Mouse (Mus musculus) hindbrain, embryonic 13.5 days (tissue): Measurements from ENCODE around the gene AC131692.1. TPM values are rescaled to one million over a fixed set of nuclear protein-coding genes. Genes with fewer than 3 reads are reported as not detected.
A peak's percentile ranks its signal among the peaks of the same experiment; 100 is the strongest.
"Not testable (repeated sequence)": the region's sequence is repeated elsewhere in the genome, so short reads cannot be mapped to it uniquely, and the experiment has no call there.

Source experiments
- ATAC-seq: fragments of 200-750 bp; cut with Nextera tagmentation; 2 replicates; pipeline ENCODE4 v1.8.0; 2017; ENCODE audit warnings: moderate TSS enrichment; ENCODE audit not compliant: low FRiP score
- H3K27ac ChIP-seq: fragments of 300-500 bp; sonication (generic); 2 replicates; pipeline ENCODE4 v1.5.1; 2015; ENCODE audit warnings: inconsistent platforms, mild to moderate bottlenecking, moderate library complexity
- H3K27me3 ChIP-seq: fragments of 300-500 bp; sonication (generic); 2 replicates; pipeline ENCODE4 v1.6.1; 2015; ENCODE audit warnings: mild to moderate bottlenecking, inconsistent platforms
- H3K36me3 ChIP-seq: fragments of 300-500 bp; sonication (generic); 2 replicates; pipeline ENCODE4 v1.6.1; 2015; ENCODE audit warnings: mild to moderate bottlenecking, inconsistent platforms
- H3K4me1 ChIP-seq: fragments of 300-500 bp; sonication (generic); replicated peaks from 2 replicates; pipeline ENCODE4 v1.6.1; 2015; ENCODE audit warnings: inconsistent platforms
- H3K4me2 ChIP-seq: fragments of 300-500 bp; sonication (generic); 2 replicates; pipeline ENCODE4 v1.6.1; 2015; ENCODE audit warnings: inconsistent platforms, mild to moderate bottlenecking, moderate library complexity
- H3K4me3 ChIP-seq: fragments of 300-500 bp; sonication (generic); 2 replicates; pipeline ENCODE4 v1.5.1; 2015; ENCODE audit warnings: mild to moderate bottlenecking, inconsistent platforms
- H3K9ac ChIP-seq: fragments of 300-500 bp; sonication (generic); 2 replicates; pipeline ENCODE4 v1.6.1; 2015; ENCODE audit warnings: mild to moderate bottlenecking, inconsistent platforms
- H3K9me3 ChIP-seq: fragments of 300-500 bp; sonication (generic); 2 replicates; pipeline ENCODE4 v1.6.1; 2016; ENCODE audit warnings: inconsistent platforms
- WGBS: fragments of 180-500 bp; shearing (Covaris S2); methylation state at CpG from one replicate; pipeline ENCODE4 v1.1.7; 2015; 5-methylcytosine and 5-hydroxymethylcytosine counted together
- polyA plus RNA-seq: library from polyadenylated mRNA; unstranded; fragments of >200 nt; fragmentation: Nextera tagmentation; extraction: Ambion mirVana; gene quantifications from 2 replicates; pipeline ENCODE4 v1.2.1, GENCODE M21; 2015

AC131692.1 gene
- polyA plus RNA-seq, 1 experiment from 2014 or later, result not detected

DNA sequence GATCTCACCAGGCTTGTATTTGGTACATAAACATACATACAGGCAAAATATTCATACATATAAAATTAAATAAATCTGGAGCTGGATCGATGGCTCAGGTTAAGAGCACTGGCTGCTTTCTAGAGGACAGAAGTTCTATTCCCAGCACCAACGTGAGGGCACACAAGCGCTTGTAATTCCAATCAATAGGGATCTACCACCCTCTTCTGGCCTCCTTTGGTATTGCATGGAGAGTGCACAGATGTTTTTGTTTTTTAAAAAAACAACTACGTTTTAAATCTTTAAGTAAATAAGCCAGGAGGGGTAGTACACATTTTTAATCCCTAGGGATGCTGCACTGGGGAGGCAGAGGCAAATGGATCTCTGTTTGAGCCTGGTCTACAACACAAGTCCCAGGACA lies 32.1 kb downstream of the AC131692.1 start:
- Histone ChIP-seq H3K36me3 (peaks cover 13% of the 10 kb centered on the region), H3K4me2 (no peak overlapping the region), H3K4me1 (peaks cover 12% of the 10 kb centered on the region), H3K9ac (no peak overlapping the region), H3K27me3 (no peaks in the 10 kb centered on the region), H3K4me3 (no peak overlapping the region), H3K27ac (no peak overlapping the region), H3K9me3 (no peaks in the 10 kb centered on the region)
- WGBS, result 23% methylated on average over 4 of the region's 4 CpGs
- ATAC-seq, result no peak

DNA sequence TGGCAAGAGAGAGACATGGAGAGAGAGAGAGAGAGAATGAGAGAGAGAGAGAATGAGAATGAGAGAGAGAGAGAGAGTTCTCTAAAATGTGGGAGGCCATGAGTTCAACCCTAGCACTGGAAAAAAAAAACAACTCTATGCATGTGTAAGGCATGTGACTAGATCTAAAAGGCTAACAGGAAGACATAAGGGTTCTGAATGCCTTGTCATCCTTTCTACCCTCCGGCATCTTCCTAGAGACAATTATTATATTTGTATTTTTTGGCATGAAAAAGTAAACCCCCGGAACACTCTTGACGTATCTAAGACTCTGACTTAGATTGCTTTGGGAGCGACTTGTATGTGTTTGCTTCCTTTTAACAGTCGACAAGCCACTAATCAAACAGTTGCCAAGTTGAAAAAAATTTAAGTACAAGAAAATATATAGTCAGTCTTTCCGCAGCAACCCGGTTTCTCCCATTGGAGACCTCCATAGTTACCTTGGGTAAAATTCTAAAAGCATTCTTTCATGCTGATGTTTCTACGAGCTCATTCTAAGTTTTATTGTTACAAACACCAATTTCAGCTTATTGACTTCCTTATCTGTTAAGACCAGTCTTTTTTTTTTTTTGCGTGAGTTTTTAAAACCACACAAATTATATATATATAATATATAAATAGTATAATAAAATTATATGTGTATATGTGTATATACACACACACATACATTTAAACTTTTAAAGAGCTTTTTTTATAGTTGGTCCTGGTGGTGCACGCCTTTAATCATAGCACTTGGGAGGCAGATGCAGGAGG lies 32.8 kb downstream of the AC131692.1 start:
- H3K36me3 ChIP-seq, result peaks cover 6% of the 10 kb centered on the region; the same call in 1 of the 2 replicates
- WGBS, result 74% methylated on average over 10 of the region's 10 CpGs

GRCm38 (mm10) chr19:6127760-6128341 lies 33.6 kb downstream of the AC131692.1 start, which contains the start of gene Snx15:
Gene Snx15 (minus strand): TSS chr19:6128304.
- WGBS, result under 1% methylated on average over 32 of the region's 32 CpGs
- Histone ChIP-seq H3K9me3 (no peaks in the 10 kb centered on the region), H3K36me3 (peaks cover 6% of the 10 kb centered on the region; the same call in 1 of the 2 replicates), H3K9ac (peak within 1 kb of the TSS; percentile 76), H3K27ac (peak within 1 kb of the TSS; percentile 94), H3K4me1 (peaks cover 16% of the 10 kb centered on the region), H3K4me2 (peak within 1 kb of the TSS; percentile 55), H3K27me3 (no peaks in the 10 kb centered on the region), H3K4me3 (peak within 1 kb of the TSS; percentile 58)
- ATAC-seq, result peak; percentile 94

More for the DNA sequence above, 32.8 kb downstream of the AC131692.1 start:
- Histone ChIP-seq H3K4me3 (peak overlapping the region; percentile 58), H3K27ac (peak overlapping the region; percentile 94), H3K9ac (peak overlapping the region; percentile 76; the same call in 1 of the 2 replicates), H3K4me1 (peaks cover 12% of the 10 kb centered on the region), H3K4me2 (peak overlapping the region; percentile 55), H3K27me3 (no peaks in the 10 kb centered on the region), H3K9me3 (no peaks in the 10 kb centered on the region)
- ATAC-seq, result no peak

- not testable (repeated sequence) for H3K27me3 ChIP-seq, H3K4me3 ChIP-seq, H3K27ac ChIP-seq, H3K4me1 ChIP-seq, H3K4me2 ChIP-seq, H3K9me3 ChIP-seq, ATAC-seq, H3K9ac ChIP-seq
- 82% methylated on average over 7 of the region's 7 CpGs for WGBS
- peaks cover 22% of the 10 kb centered on the region for H3K36me3 ChIP-seq
Observed at GRCm38 (mm10) chr19:6130414-6131128, 36.4 kb downstream of the AC131692.1 start.

DNA sequence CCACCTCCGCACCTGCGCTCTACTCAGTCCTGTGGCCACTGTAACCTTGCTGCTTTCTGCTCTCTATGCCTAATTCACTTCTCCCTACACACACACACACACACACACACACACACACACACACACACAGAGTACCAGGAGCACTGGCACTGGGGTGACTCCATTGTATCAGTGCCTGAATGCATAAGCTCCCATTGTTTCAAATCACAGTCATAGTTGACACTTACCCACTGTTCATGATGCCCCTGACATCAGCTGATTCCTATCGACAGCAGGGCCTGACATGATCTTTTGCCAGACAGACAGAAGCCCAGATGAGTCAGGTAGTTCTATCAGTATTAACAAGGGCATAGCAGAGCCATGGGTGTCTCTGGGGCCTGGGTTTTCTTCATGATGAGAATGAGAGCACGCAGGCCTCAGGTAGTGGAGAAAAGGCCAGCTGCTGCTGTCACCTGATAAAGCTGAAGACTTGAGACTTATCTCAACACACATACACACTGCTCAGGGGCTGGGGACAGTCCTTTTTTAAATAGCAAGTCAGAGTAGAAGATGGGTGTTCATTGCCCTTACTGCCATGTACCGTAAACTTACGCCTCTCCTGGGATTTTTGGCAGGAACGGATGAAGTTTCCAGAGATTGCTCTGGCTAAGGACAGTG lies 38.1 kb downstream of the AC131692.1 start:
- ATAC-seq, result no peak
- Histone ChIP-seq H3K27ac (no peak overlapping the region; the same call in 1 of the 2 replicates), H3K36me3 (peaks cover 40% of the 10 kb centered on the region), H3K9me3 (no peaks in the 10 kb centered on the region), H3K27me3 (no peaks in the 10 kb centered on the region), H3K4me1 (peaks cover 4% of the 10 kb centered on the region), H3K4me2 (no peak overlapping the region), H3K4me3 (no peak overlapping the region), H3K9ac (peak overlapping the region; percentile 19; the same call in 1 of the 2 replicates)
- 86% methylated on average over 7 of the region's 7 CpGs for WGBS

DNA sequence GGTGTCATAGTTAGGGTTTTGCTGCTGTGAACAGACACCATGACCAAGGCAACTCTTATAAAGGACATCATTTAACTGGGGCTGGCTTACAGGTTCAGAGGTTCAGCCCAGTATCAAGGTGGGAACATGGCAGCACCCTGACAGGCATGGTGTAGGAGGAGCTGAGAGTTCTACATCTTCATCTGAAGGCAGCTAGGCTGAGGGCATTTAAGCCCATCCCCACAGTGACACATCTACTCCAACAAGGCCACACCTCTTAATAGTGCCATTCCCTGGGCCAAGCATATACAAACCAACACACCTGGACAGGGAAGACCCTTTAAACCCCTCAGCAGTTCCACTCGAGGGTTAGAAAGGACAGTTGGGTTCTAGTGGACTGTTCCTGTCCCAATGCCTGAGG lies 39.0 kb downstream of the AC131692.1 start:
- H3K9me3 ChIP-seq, H3K4me3 ChIP-seq, H3K27ac ChIP-seq, H3K9ac ChIP-seq, ATAC-seq, H3K4me1 ChIP-seq, H3K4me2 ChIP-seq, H3K27me3 ChIP-seq: not testable (repeated sequence)
- WGBS, result 65% methylated on average over 1 of the region's 1 CpGs
- peaks cover 48% of the 10 kb centered on the region for H3K36me3 ChIP-seq

- no peak overlapping the region for H3K4me3 ChIP-seq
- H3K4me2 ChIP-seq, result no peak overlapping the region
- H3K27ac ChIP-seq, result no peak overlapping the region
- peaks cover 50% of the 10 kb centered on the region for H3K36me3 ChIP-seq
- ATAC-seq, result no peak
- WGBS, result 85% methylated on average over 3 of the region's 3 CpGs
- H3K9me3 ChIP-seq, result no peaks in the 10 kb centered on the region
- H3K27me3 ChIP-seq, result no peaks in the 10 kb centered on the region
- H3K4me1 ChIP-seq, result peaks cover 24% of the 10 kb centered on the region
- 0 out of 2 replicates have a peak overlapping the region, but pooled peaks have one; percentile 35 for H3K9ac ChIP-seq
Observed at GRCm38 (mm10) chr19:6136397-6136796, 42.2 kb downstream of the AC131692.1 start.

GRCm38 (mm10) chr19:6139701-6140100 lies 45.5 kb downstream of the AC131692.1 start:
- H3K36me3 ChIP-seq, result peaks cover 36% of the 10 kb centered on the region
- no peak for ATAC-seq
- peak overlapping the region; percentile 75 for H3K4me2 ChIP-seq
- no peaks in the 10 kb centered on the region for H3K9me3 ChIP-seq
- peak overlapping the region; percentile 90 for H3K9ac ChIP-seq
- H3K27ac ChIP-seq, result peak overlapping the region; percentile 99
- peak overlapping the region; percentile 61 for H3K4me3 ChIP-seq
- H3K4me1 ChIP-seq, result peaks cover 24% of the 10 kb centered on the region
- 98% methylated on average over 6 of the region's 6 CpGs for WGBS
- H3K27me3 ChIP-seq, result no peaks in the 10 kb centered on the region

GRCm38 (mm10) chr19:6140374-6140677 lies 46.1 kb downstream of the AC131692.1 start:
- no peak for ATAC-seq
- 7% methylated on average over 16 of the region's 16 CpGs for WGBS
- Histone ChIP-seq H3K9ac (peak overlapping the region; percentile 90), H3K4me3 (peak overlapping the region; percentile 61), H3K4me1 (peaks cover 24% of the 10 kb centered on the region), H3K9me3 (no peaks in the 10 kb centered on the region), H3K36me3 (peaks cover 31% of the 10 kb centered on the region), H3K4me2 (peak overlapping the region; percentile 75), H3K27me3 (no peaks in the 10 kb centered on the region), H3K27ac (peak overlapping the region; percentile 99)

DNA sequence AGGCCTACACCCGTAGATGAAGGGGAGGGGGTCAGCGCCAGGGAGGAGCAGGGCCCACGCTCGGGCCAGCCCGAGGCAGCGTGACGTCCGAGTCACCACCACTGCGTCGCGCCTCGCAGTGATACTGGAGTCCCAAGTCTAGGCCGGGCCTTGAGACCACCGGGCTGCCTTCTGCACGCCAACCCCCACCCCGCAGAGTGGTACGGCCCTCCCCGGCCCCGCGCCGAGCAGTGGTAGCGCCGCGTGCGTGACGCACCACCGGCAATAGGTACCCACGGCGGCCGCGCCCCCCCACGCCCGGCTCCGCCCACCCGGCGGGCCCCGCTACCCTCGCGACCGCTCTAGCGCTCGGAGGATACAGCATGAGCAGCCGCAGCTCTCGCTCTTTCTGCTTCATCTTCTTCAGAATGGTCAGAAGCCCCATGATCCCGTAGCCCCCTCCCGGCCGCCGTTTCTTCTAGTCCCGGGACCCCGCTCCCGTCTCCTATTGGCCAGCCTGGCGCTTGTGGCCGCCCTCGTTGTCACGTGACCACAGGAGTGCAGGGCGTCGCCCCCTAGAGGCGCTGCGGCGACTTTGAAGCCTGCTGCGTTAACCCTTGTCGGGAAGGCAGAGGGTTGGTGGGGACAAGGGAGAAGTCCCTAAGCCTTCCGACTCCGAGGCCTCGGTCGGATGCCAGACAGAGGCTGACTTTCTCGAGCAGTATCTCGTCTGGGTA lies 46.6 kb downstream of the AC131692.1 start, which contains the start of gene Batf2:
TSS of gene Batf2 (plus strand) at position 306 of the 716 bp plus-strand sequence.
- Histone ChIP-seq H3K4me2 (peak within 1 kb of the TSS; percentile 75), H3K36me3 (peaks cover 25% of the 10 kb centered on the region), H3K27me3 (no peaks in the 10 kb centered on the region), H3K4me3 (peak within 1 kb of the TSS; percentile 61), H3K4me1 (peaks cover 24% of the 10 kb centered on the region), H3K27ac (peak within 1 kb of the TSS; percentile 99), H3K9me3 (no peaks in the 10 kb centered on the region), H3K9ac (peak within 1 kb of the TSS; percentile 90)
- under 1% methylated on average over 65 of the region's 68 CpGs for WGBS
- peak; percentile 95 for ATAC-seq

- H3K27ac ChIP-seq, result peak within 1 kb of the TSS; percentile 99
- under 1% methylated on average over 15 of the region's 15 CpGs for WGBS
Observed at GRCm38 (mm10) chr19:6141394-6141749, 47.2 kb downstream of the AC131692.1 start, which contains the start of gene Arl2. Gene Arl2 (minus strand): TSS chr19:6141548.

More at GRCm38 (mm10) chr19:6141394-6141749, 47.2 kb downstream of the AC131692.1 start, which contains the start of gene Arl2:
- Histone ChIP-seq H3K9me3 (no peaks in the 10 kb centered on the region), H3K4me2 (peak within 1 kb of the TSS; percentile 75), H3K4me3 (peak within 1 kb of the TSS; percentile 61), H3K36me3 (peaks cover 20% of the 10 kb centered on the region), H3K4me1 (peaks cover 24% of the 10 kb centered on the region), H3K9ac (peak within 1 kb of the TSS; percentile 90), H3K27me3 (no peaks in the 10 kb centered on the region)
- ATAC-seq, result peak; percentile 81
